Mouse (Mus musculus): ENCODE data around the gene Phactr2. TPM values are rescaled to one million over a fixed set of nuclear protein-coding genes. Genes with fewer than 3 reads are reported as not detected.
"Not testable (repeated sequence)": the region's sequence is repeated elsewhere in the genome, so short reads cannot be mapped to it uniquely, and the experiment has no call there.

The Phactr2 gene
- polyA plus RNA-seq, 1 experiment from 2014 or later: 24.7 TPM

- WGBS: 89% methylated on average over 6 of the region's 6 CpGs
- no peak overlapping the region for H3K4me3 ChIP-seq (ENCODE audit: low read depth, low read length)
- H3K9me3 ChIP-seq (ENCODE audit: low read length): no peaks in the 10 kb centered on the region
- H3K9ac ChIP-seq (replicated peaks; ENCODE audit: low read depth): no peak overlapping the region
- ATAC-seq: no peak
- no peaks in the 10 kb centered on the region for H3K27me3 ChIP-seq (replicated peaks; ENCODE audit: insufficient read depth, low read length)
- no peak for DNase-seq (ENCODE audit: low spot score)
- no peak overlapping the region for H3K4me2 ChIP-seq (replicated peaks; ENCODE audit: low read depth, low read length)
- no peak overlapping the region for H3K27ac ChIP-seq (ENCODE audit: low read length)
- no peaks in the 10 kb centered on the region for H3K36me3 ChIP-seq (ENCODE audit: insufficient read depth, low read length)
- TF ChIP-seq CTCF (IDR thresholded peaks at IDR 0.05) (no peak), EP300 (IDR thresholded peaks at IDR 0.05) (no peak)
- H3K4me1 ChIP-seq (ENCODE audit: insufficient read depth, low read depth, low read length): no peaks in the 10 kb centered on the region
These were observed 272.4 kb downstream of the Phactr2 start for GRCm38 (mm10) chr10:13201741-13202293.

- H3K36me3 ChIP-seq (ENCODE audit: insufficient read depth, low read length): no peaks in the 10 kb centered on the region
- no peak overlapping the region for H3K9ac ChIP-seq (replicated peaks; ENCODE audit: low read depth)
- H3K4me1 ChIP-seq (ENCODE audit: insufficient read depth, low read depth, low read length): no peaks in the 10 kb centered on the region
- H3K27me3 ChIP-seq (replicated peaks; ENCODE audit: insufficient read depth, low read length): no peaks in the 10 kb centered on the region
- no peaks in the 10 kb centered on the region for H3K9me3 ChIP-seq (ENCODE audit: low read length)
- H3K4me3 ChIP-seq (ENCODE audit: low read depth, low read length): no peak overlapping the region
- H3K27ac ChIP-seq (ENCODE audit: low read length): no peak overlapping the region
- ATAC-seq (no peak), DNase-seq (ENCODE audit: low spot score) (no peak)
- no peak overlapping the region for H3K4me2 ChIP-seq (replicated peaks; ENCODE audit: low read depth, low read length)
- 89% methylated on average over 3 of the region's 3 CpGs for WGBS
- no peak for TF ChIP-seq EP300 (IDR thresholded peaks at IDR 0.05)
- TF ChIP-seq CTCF (IDR thresholded peaks at IDR 0.05): no peak
These were observed 273.4 kb downstream of the Phactr2 start for GRCm38 (mm10) chr10:13200862-13201261.

GRCm38 (mm10) chr10:13199234-13199633 lies 275.0 kb downstream of the Phactr2 start:
- WGBS: 93% methylated on average over 1 of the region's 1 CpGs
- no peak overlapping the region for H3K27ac ChIP-seq (ENCODE audit: low read length)
- DNase-seq (ENCODE audit: low spot score): no peak
- H3K4me2 ChIP-seq (replicated peaks; ENCODE audit: low read depth, low read length): no peak overlapping the region
- no peak overlapping the region for H3K9ac ChIP-seq (replicated peaks; ENCODE audit: low read depth)
- no peaks in the 10 kb centered on the region for H3K27me3 ChIP-seq (replicated peaks; ENCODE audit: insufficient read depth, low read length)
- TF ChIP-seq EP300 (IDR thresholded peaks at IDR 0.05): no peak
- H3K9me3 ChIP-seq (ENCODE audit: low read length): no peaks in the 10 kb centered on the region
- H3K4me3 ChIP-seq (ENCODE audit: low read depth, low read length): no peak overlapping the region
- no peak for ATAC-seq
- no peaks in the 10 kb centered on the region for H3K4me1 ChIP-seq (ENCODE audit: insufficient read depth, low read depth, low read length)
- no peaks in the 10 kb centered on the region for H3K36me3 ChIP-seq (ENCODE audit: insufficient read depth, low read length)

GRCm38 (mm10) chr10:13196872-13197507 lies 277.2 kb downstream of the Phactr2 start:
- H3K9me3 ChIP-seq (ENCODE audit: low read length): no peaks in the 10 kb centered on the region
- H3K9ac ChIP-seq (replicated peaks; ENCODE audit: low read depth): no peak overlapping the region
- TF ChIP-seq EP300 (IDR thresholded peaks at IDR 0.05): no peak
- TF ChIP-seq CTCF (IDR thresholded peaks at IDR 0.05): no peak
- 0 out of 2 replicates have a peak, but pooled peaks cover 3% of the 10 kb centered on the region for H3K4me1 ChIP-seq (ENCODE audit: insufficient read depth, low read depth, low read length)
- H3K27me3 ChIP-seq (replicated peaks; ENCODE audit: insufficient read depth, low read length): no peaks in the 10 kb centered on the region
- H3K4me2 ChIP-seq (replicated peaks; ENCODE audit: low read depth, low read length): no peak overlapping the region
- H3K4me3 ChIP-seq (ENCODE audit: low read depth, low read length): no peak overlapping the region
- H3K27ac ChIP-seq (ENCODE audit: low read length): no peak overlapping the region
- no peaks in the 10 kb centered on the region for H3K36me3 ChIP-seq (ENCODE audit: insufficient read depth, low read length)
- DNase-seq (ENCODE audit: low spot score) (no peak), ATAC-seq (no peak)
- 69% methylated on average over 8 of the region's 8 CpGs for WGBS

- H3K4me1 ChIP-seq (ENCODE audit: insufficient read depth, low read depth, low read length); DNase-seq (ENCODE audit: low spot score); ATAC-seq; H3K36me3 ChIP-seq (ENCODE audit: insufficient read depth, low read length); H3K27ac ChIP-seq (ENCODE audit: low read length); H3K9ac ChIP-seq (replicated peaks; ENCODE audit: low read depth); H3K9me3 ChIP-seq (ENCODE audit: low read length); H3K27me3 ChIP-seq (replicated peaks; ENCODE audit: insufficient read depth, low read length): not testable (repeated sequence)
- peak overlapping the region; percentile 81 for H3K4me2 ChIP-seq (replicated peaks; ENCODE audit: low read depth, low read length)
- WGBS: 77% methylated on average over 7 of the region's 7 CpGs
- H3K4me3 ChIP-seq (ENCODE audit: low read depth, low read length): peak overlapping the region; percentile 90
These were observed 280.7 kb downstream of the Phactr2 start for GRCm38 (mm10) chr10:13193496-13193895.

- ATAC-seq (peak; percentile 100), DNase-seq (ENCODE audit: low spot score) (peak; percentile 98)
- H3K36me3 ChIP-seq (ENCODE audit: insufficient read depth, low read length): no peaks in the 10 kb centered on the region
- peak within 1 kb of the TSS; percentile 90 for H3K4me3 ChIP-seq (ENCODE audit: low read depth, low read length)
- H3K9me3 ChIP-seq (ENCODE audit: low read length): no peaks in the 10 kb centered on the region
- H3K27me3 ChIP-seq (replicated peaks; ENCODE audit: insufficient read depth, low read length): no peaks in the 10 kb centered on the region
- H3K27ac ChIP-seq (ENCODE audit: low read length): peak within 1 kb of the TSS; percentile 95
- peak within 1 kb of the TSS; percentile 73 for H3K9ac ChIP-seq (replicated peaks; ENCODE audit: low read depth)
- H3K4me2 ChIP-seq (replicated peaks; ENCODE audit: low read depth, low read length): peak within 1 kb of the TSS; percentile 81
- WGBS: under 1% methylated on average over 43 of the region's 43 CpGs
- 0 out of 2 replicates have a peak, but pooled peaks have one; percentile 10 for TF ChIP-seq CTCF (IDR thresholded peaks at IDR 0.05)
- no peak for TF ChIP-seq EP300 (IDR thresholded peaks at IDR 0.05)
- H3K4me1 ChIP-seq (ENCODE audit: insufficient read depth, low read depth, low read length): 0 out of 2 replicates have a peak, but pooled peaks cover 4% of the 10 kb centered on the region
These were observed 281.4 kb downstream of the Phactr2 start, which contains the start of gene Ltv1 for GRCm38 (mm10) chr10:13192731-13193351. TSS of gene Ltv1 (minus strand) at chr10:13193168.

All from lung, postnatal 0 days (tissue).